Mouse (Mus musculus): ENCODE measurements around the gene 2610044O15Rik8.

DNA sequence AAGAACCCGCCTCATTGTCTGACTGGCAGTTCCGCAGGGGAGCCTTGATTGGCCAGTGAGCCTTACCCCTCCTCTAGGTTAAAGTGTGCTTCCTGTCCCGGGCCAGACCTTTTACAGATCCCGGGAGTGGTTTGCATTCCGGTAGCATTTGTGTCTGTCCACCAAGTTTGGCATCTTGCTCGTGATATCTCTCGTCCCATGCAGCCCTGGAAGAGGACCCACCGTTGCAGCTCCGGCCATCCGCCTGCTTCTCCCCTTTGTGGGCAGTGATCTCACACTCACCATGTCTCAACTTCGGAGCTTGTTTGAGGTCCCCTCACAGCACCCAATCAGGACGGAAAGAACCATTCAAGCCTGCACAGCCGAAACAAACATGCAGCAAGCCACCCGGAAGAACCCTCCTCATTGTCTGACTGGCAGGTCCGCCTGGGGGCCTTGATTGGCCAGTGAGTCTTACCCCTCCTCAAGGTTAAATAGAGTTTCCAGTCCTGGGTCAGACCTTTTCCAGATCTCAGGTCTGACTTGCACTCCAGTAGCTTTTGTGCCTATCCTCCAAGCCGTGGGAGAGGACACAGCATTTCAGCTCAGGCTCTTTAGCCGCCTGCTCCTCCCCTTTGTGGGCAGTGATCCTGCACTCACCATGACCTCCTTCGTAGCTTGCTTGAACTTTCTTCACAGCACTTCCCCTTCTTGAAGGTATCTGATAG is at the start of gene 2610044O15Rik8:
- peak; percentile 16 for TF ChIP-seq POLR2A (IDR thresholded peaks at IDR 0.05; ENCODE audit: insufficient read depth, low read length)
- no peak for TF ChIP-seq CTCF (IDR thresholded peaks at IDR 0.05; ENCODE audit: low read depth, low read length)
- TF ChIP-seq EP300 (IDR thresholded peaks at IDR 0.05; ENCODE audit: insufficient read depth, low read depth, low read length), result no peak
